Mouse (Mus musculus) heart, embryonic 16.5 days (tissue): ENCODE measurements around the gene Olfr1406. TPM values are rescaled to one million over a fixed set of nuclear protein-coding genes. Genes with fewer than 3 reads are reported as not detected.
"Not testable (repeated sequence)": the region's sequence is repeated elsewhere in the genome, so short reads cannot be mapped to it uniquely, and the experiment has no call there.

Experiments
- ATAC-seq: fragments of 200-750 bp; cut with Nextera tagmentation; replicated peaks from 2 replicates; pipeline ENCODE4 v1.8.0; 2017; ENCODE audit warnings: moderate number of reproducible peaks; ENCODE audit not compliant: insufficient read depth, low FRiP score; ENCODE audit errors: extremely low read depth
- H3K27ac ChIP-seq: fragments of 300-500 bp; sonication (generic); 2 replicates; pipeline ENCODE4 v1.5.1; 2014; ENCODE audit warnings: mild to moderate bottlenecking, low read length, control low read depth, moderate library complexity
- H3K27me3 ChIP-seq: fragments of 300-500 bp; sonication (generic); 2 replicates; pipeline ENCODE4 v1.6.1; 2014; ENCODE audit warnings: low read length, mixed read lengths; ENCODE audit not compliant: control insufficient read depth, insufficient read depth
- H3K36me3 ChIP-seq: fragments of 300-500 bp; sonication (generic); 2 replicates; pipeline ENCODE4 v1.6.1; 2014; ENCODE audit not compliant: control insufficient read depth, insufficient read depth
- H3K4me1 ChIP-seq: fragments of 300-500 bp; sonication (generic); 2 replicates; pipeline ENCODE4 v1.6.1; 2014; ENCODE audit warnings: low read length, mixed read lengths; ENCODE audit not compliant: control insufficient read depth, insufficient read depth
- H3K4me2 ChIP-seq: fragments of 300-500 bp; sonication (generic); 2 replicates; pipeline ENCODE4 v1.6.1; 2014; ENCODE audit warnings: low read depth, mild to moderate bottlenecking, control low read depth, low read length
- H3K4me3 ChIP-seq: fragments of 300-500 bp; sonication (generic); 2 replicates; pipeline ENCODE4 v1.5.1; 2014; ENCODE audit warnings: mild to moderate bottlenecking, control low read depth, low read length
- H3K9ac ChIP-seq: fragments of 300-500 bp; sonication (generic); 2 replicates; pipeline ENCODE4 v1.6.1; 2014; ENCODE audit warnings: low read length, control low read depth
- H3K9me3 ChIP-seq: fragments of 300-500 bp; sonication (generic); replicated peaks from 2 replicates; pipeline ENCODE4 v1.6.1; 2016; ENCODE audit warnings: low read length; ENCODE audit not compliant: control insufficient read depth
- WGBS: fragments of 180-500 bp; shearing (Covaris S2); extraction: QIAGEN DNeasy Blood & Tissue Kit; methylation state at CpG from one replicate; pipeline ENCODE4 v1.1.7; 2014; 5-methylcytosine and 5-hydroxymethylcytosine counted together
- polyA plus RNA-seq: library from polyadenylated mRNA; unstranded; fragments of >200 nt; fragmentation: Nextera tagmentation; extraction: Ambion mirVana; gene quantifications from 2 replicates; pipeline ENCODE4 v1.2.1, GENCODE M21; 2015

Gene Olfr1406
- polyA plus RNA-seq, result not detected in 2 replicates

GRCm38 (mm10) chr1:173190540-173190939 is at the start of gene Olfr1406:
TSS of gene Olfr1406 (minus strand) at chr1:173190640.
- H3K27me3 ChIP-seq, result no peaks in the 10 kb centered on the region
- no peaks in the 10 kb centered on the region for H3K4me1 ChIP-seq
- no peaks in the 10 kb centered on the region for H3K36me3 ChIP-seq
- no peak within 1 kb of the TSS for H3K9ac ChIP-seq
- H3K4me2 ChIP-seq, result no peak within 1 kb of the TSS
- H3K9me3 ChIP-seq, result no peaks in the 10 kb centered on the region
- no peak for ATAC-seq
- H3K27ac ChIP-seq, result no peak within 1 kb of the TSS
- WGBS, result 46% methylated on average over 3 of the region's 3 CpGs
- H3K4me3 ChIP-seq, result no peak within 1 kb of the TSS

GRCm38 (mm10) chr1:173237004-173237403 is 46.6 kb upstream of the Olfr1406 start:
- ATAC-seq, result not testable (repeated sequence)

DNA sequence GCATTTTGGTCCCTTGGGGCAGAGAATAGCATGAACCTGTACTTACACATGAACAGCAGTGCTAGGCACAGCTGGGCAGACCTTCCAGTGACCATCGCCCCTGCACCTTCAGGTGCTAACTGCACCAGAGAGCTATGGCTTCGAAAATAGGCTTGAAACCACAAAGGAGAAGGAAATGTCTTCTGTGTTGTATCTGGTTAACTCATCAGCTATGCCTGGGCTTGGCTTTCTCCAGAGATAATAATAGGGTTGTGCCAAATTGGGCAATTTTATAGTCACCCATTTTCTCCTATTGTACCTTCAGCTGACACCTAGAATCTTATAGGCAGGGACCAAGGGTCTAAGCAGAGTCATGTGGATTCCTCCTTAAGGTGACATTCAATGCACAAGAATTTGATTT is 36.6 kb upstream of the Olfr1406 start, which contains the start of gene Fcer1a:
Gene Fcer1a, minus strand, starts transcription at position 134 of the 400 bp plus-strand sequence.
- Histone ChIP-seq H3K4me2 (no peak within 1 kb of the TSS), H3K27ac (no peak within 1 kb of the TSS), H3K4me1 (no peaks in the 10 kb centered on the region), H3K9ac (no peak within 1 kb of the TSS), H3K27me3 (no peaks in the 10 kb centered on the region), H3K9me3 (no peaks in the 10 kb centered on the region), H3K36me3 (no peaks in the 10 kb centered on the region), H3K4me3 (no peak within 1 kb of the TSS)
- no peak for ATAC-seq
- 55% methylated on average over 2 of the region's 2 CpGs for WGBS

More at GRCm38 (mm10) chr1:173237004-173237403, 46.6 kb upstream of the Olfr1406 start:
- not testable (repeated sequence) for H3K27me3 ChIP-seq, H3K27ac ChIP-seq, H3K4me3 ChIP-seq, H3K4me2 ChIP-seq, H3K4me1 ChIP-seq, H3K36me3 ChIP-seq, H3K9ac ChIP-seq, H3K9me3 ChIP-seq
- WGBS, result 62% methylated on average over 1 of the region's 1 CpGs

GRCm38 (mm10) chr1:173216481-173216880 is 26.0 kb upstream of the Olfr1406 start:
- ATAC-seq, result no peak
- H3K4me1 ChIP-seq, result no peaks in the 10 kb centered on the region
- 74% methylated on average over 3 of the region's 3 CpGs for WGBS
- no peaks in the 10 kb centered on the region for H3K27me3 ChIP-seq
- H3K36me3 ChIP-seq, result no peaks in the 10 kb centered on the region
- H3K9me3 ChIP-seq, result no peaks in the 10 kb centered on the region
- H3K4me2 ChIP-seq, result no peak overlapping the region
- H3K9ac ChIP-seq, result no peak overlapping the region
- H3K27ac ChIP-seq, result no peak overlapping the region
- no peak overlapping the region for H3K4me3 ChIP-seq

- H3K9me3 ChIP-seq, result peaks cover 2% of the 10 kb centered on the region; the same call in 1 of the 2 replicates
- ATAC-seq, result no peak
- H3K4me2 ChIP-seq, result no peak within 1 kb of the TSS
- H3K4me3 ChIP-seq, result no peak within 1 kb of the TSS
- no peaks in the 10 kb centered on the region for H3K4me1 ChIP-seq
- 67% methylated on average over 5 of the region's 5 CpGs for WGBS
- H3K27ac ChIP-seq, result no peak within 1 kb of the TSS
- no peak within 1 kb of the TSS for H3K9ac ChIP-seq
- H3K27me3 ChIP-seq, result no peaks in the 10 kb centered on the region
- H3K36me3 ChIP-seq, result no peaks in the 10 kb centered on the region
Observed at GRCm38 (mm10) chr1:173212092-173212491, 21.7 kb upstream of the Olfr1406 start, which contains the start of gene Olfr1404. TSS of gene Olfr1404 (plus strand) at chr1:173212392.

- WGBS, result 68% methylated on average over 5 of the region's 5 CpGs
- Histone ChIP-seq H3K9ac (no peak within 1 kb of the TSS), H3K4me1 (no peaks in the 10 kb centered on the region)
Observed at GRCm38 (mm10) chr1:173197508-173197907, 7.1 kb upstream of the Olfr1406 start, which contains the start of gene Olfr218. TSS of gene Olfr218 (plus strand) at chr1:173197808.

DNA sequence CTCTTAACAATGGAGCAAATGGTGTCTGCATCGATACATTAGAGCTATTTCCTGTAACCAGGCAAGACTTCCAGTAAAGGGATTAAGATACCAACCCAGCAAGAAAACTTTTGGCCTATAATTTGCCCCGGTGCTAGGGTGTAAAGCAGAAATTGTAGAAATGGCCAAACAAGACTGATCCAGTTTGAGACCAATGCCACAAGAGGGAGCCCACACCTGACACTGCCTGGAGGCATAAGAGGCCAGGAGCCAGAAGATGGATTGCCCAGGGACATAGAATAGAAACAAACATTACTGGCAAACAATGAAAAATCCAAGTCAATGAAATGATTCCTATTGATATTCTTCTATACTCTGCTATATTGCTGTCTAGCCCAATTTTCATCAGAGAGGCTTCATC is 5.9 kb upstream of the Olfr1406 start:
- no peak overlapping the region for H3K4me2 ChIP-seq
- H3K4me1 ChIP-seq, result no peaks in the 10 kb centered on the region
- H3K9ac ChIP-seq, result no peak overlapping the region
- H3K27ac ChIP-seq, result no peak overlapping the region
- no peak overlapping the region for H3K4me3 ChIP-seq
- ATAC-seq, result no peak
- H3K36me3 ChIP-seq, result no peaks in the 10 kb centered on the region
- WGBS, result 71% methylated on average over 2 of the region's 2 CpGs
- H3K27me3 ChIP-seq, result no peaks in the 10 kb centered on the region
- no peaks in the 10 kb centered on the region for H3K9me3 ChIP-seq

More at GRCm38 (mm10) chr1:173197508-173197907, 7.1 kb upstream of the Olfr1406 start, which contains the start of gene Olfr218:
- Histone ChIP-seq H3K27me3 (no peaks in the 10 kb centered on the region), H3K4me3 (no peak within 1 kb of the TSS), H3K36me3 (no peaks in the 10 kb centered on the region), H3K4me2 (no peak within 1 kb of the TSS), H3K27ac (no peak within 1 kb of the TSS), H3K9me3 (no peaks in the 10 kb centered on the region)
- no peak for ATAC-seq

GRCm38 (mm10) chr1:173192059-173192458 is 1.6 kb upstream of the Olfr1406 start:
- WGBS, result 34% methylated on average over 3 of the region's 3 CpGs
- no peak for ATAC-seq

GRCm38 (mm10) chr1:173174154-173174842 is 16.1 kb downstream of the Olfr1406 start:
- Histone ChIP-seq H3K9ac (no peak overlapping the region), H3K27me3 (no peaks in the 10 kb centered on the region), H3K4me2 (no peak overlapping the region), H3K27ac (no peak overlapping the region), H3K36me3 (no peaks in the 10 kb centered on the region), H3K4me1 (no peaks in the 10 kb centered on the region), H3K4me3 (no peak overlapping the region), H3K9me3 (no peaks in the 10 kb centered on the region)
- ATAC-seq, result no peak

More at GRCm38 (mm10) chr1:173192059-173192458, 1.6 kb upstream of the Olfr1406 start:
- H3K36me3 ChIP-seq, result no peaks in the 10 kb centered on the region
- no peak overlapping the region for H3K4me3 ChIP-seq
- no peak overlapping the region for H3K4me2 ChIP-seq
- no peak overlapping the region for H3K9ac ChIP-seq
- no peaks in the 10 kb centered on the region for H3K4me1 ChIP-seq
- no peak overlapping the region for H3K27ac ChIP-seq
- no peaks in the 10 kb centered on the region for H3K27me3 ChIP-seq
- H3K9me3 ChIP-seq, result no peaks in the 10 kb centered on the region
